Mouse (Mus musculus): ENCODE results near the gene Slxl1. TPM values are rescaled to one million over a fixed set of nuclear protein-coding genes. Genes with fewer than 3 reads are reported as not detected.
"Not testable (repeated sequence)": the region's sequence is repeated elsewhere in the genome, so short reads cannot be mapped to it uniquely, and the experiment has no call there.

Gene Slxl1
- polyA plus RNA-seq (2016; fragmentation: Nextera tagmentation; extraction: Ambion mirVana): not detected in 2 replicates

DNA sequence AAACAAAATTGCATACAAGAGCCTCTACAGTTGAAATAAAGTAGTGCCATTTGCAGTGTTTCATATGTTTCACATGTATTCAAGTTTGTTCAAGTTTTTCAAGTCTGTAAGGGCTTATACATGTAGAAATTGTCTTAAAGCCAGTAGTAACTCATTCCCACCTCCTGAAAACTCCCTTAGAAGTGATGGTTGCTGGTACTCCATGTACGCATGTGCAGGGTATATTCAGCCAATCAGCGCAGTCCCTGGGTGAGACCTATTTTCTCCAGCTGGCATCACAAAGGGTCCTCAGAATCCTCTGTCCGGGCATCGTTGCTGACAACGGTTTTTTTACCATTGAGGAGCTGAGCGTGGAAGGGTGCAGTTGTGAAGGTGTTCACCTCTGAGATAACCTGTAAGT lies at the start of gene Slxl1:
Gene Slxl1, plus strand, starts transcription at position 301 of the 400 bp plus-strand sequence.
- not testable (repeated sequence) for H3K27ac ChIP-seq; H3K36me3 ChIP-seq; ATAC-seq (ENCODE audit: low FRiP score, low read depth); H3K4me3 ChIP-seq; H3K9me3 ChIP-seq; H3K4me2 ChIP-seq (replicated peaks); H3K9ac ChIP-seq; H3K27me3 ChIP-seq (replicated peaks); H3K4me1 ChIP-seq
- no CpG with 5 or more reads among the region's 6 CpGs for WGBS

Data from neural tube, embryonic 12.5 days (tissue).